Mouse (Mus musculus): ENCODE measurements at regions not wholly inside any gene's neighbourhood (a gene's known extent, or its start where the extent isn't known, plus 50 kb on each side); places are given as distances from the start of the nearest gene placed in this dataset.

GRCm38 (mm10) chr2:160588401-160588800 is 57.3 kb upstream of the Top1 start:
- TF ChIP-seq CTCF (IDR thresholded peaks at IDR 0.05; ENCODE audit: extremely low read depth, insufficient read depth, low read length) = no peak
- TF ChIP-seq POLR2A (IDR thresholded peaks at IDR 0.05; ENCODE audit: extremely low read depth, insufficient read depth, low read length) = no peak

Measured in cortical plate, adult 2 months (tissue).